Mouse (Mus musculus) olfactory bulb, adult 2 months (tissue): Measurements from ENCODE around the gene Ulk3.

ENCODE experiments used
- CTCF ChIP-seq: fragments of 200-500 bp; IDR thresholded peaks from 2 replicates; pipeline ENCODE4 v1.5.1; 2012; ENCODE audit warnings: low read depth, mild to moderate bottlenecking, low read length, moderate library complexity; ENCODE audit not compliant: insufficient read depth
- POLR2A ChIP-seq: fragments of 200-500 bp; IDR thresholded peaks from 2 replicates; pipeline ENCODE4 v1.6.1; 2012; ENCODE audit warnings: mild to moderate bottlenecking, low read depth, low read length, moderate library complexity; ENCODE audit not compliant: insufficient read depth

GRCm38 (mm10) chr9:57554753-57555152 is 34.5 kb upstream of the Ulk3 start:
- TF ChIP-seq CTCF (no peak), POLR2A (no peak)
